Mouse (Mus musculus) C2C12 (cell line): ENCODE data around the gene Irgc1. TPM values are rescaled to one million over a fixed set of nuclear protein-coding genes. Genes with fewer than 3 reads are reported as not detected.

Source experiments
- H3K27me3 ChIP-seq: one replicate; pipeline ENCODE4 v1.6.1; 2011; ENCODE audit not compliant: control insufficient read depth, insufficient read depth, insufficient read length
- H3K36me3 ChIP-seq: one replicate; pipeline ENCODE4 v1.6.1; 2011; ENCODE audit not compliant: control insufficient read depth, insufficient read depth
- H3K4me3 ChIP-seq: one replicate; pipeline ENCODE4 v1.5.1; 2011; ENCODE audit warnings: mild to moderate bottlenecking, control low read depth; ENCODE audit not compliant: poor library complexity, insufficient read depth, severe bottlenecking
- H3K79me2 ChIP-seq: one replicate; pipeline ENCODE4 v1.6.1; 2011; ENCODE audit not compliant: control insufficient read depth, insufficient read depth
- H3K79me3 ChIP-seq: one replicate; pipeline ENCODE4 v1.6.1; 2011; ENCODE audit warnings: low read depth, control low read depth
- H3ac ChIP-seq: one replicate; pipeline ENCODE3; 2011; ENCODE audit warnings: low read depth; ENCODE audit not compliant: control insufficient read depth, insufficient read length
- CEBPB ChIP-seq: IDR thresholded peaks from one replicate; pipeline ENCODE4 v1.6.1; 2011; ENCODE audit warnings: low read depth, mild to moderate bottlenecking, control low read depth, moderate library complexity
- CTCF ChIP-seq: IDR thresholded peaks from one replicate; pipeline ENCODE4 v1.5.1; 2011; ENCODE audit not compliant: control insufficient read depth, insufficient read depth, insufficient read length
- FOSL1 ChIP-seq: IDR thresholded peaks from one replicate; pipeline ENCODE4 v1.8.0; 2011; ENCODE audit warnings: mild to moderate bottlenecking, low read length; ENCODE audit not compliant: poor library complexity, insufficient read depth, severe bottlenecking
- MAX ChIP-seq: IDR thresholded peaks from one replicate; pipeline ENCODE4 v1.6.1; 2011; ENCODE audit warnings: mild to moderate bottlenecking, control low read depth
- MYOD1 ChIP-seq: IDR thresholded peaks from one replicate; pipeline ENCODE4 v1.6.1; 2011; ENCODE audit warnings: low read depth; ENCODE audit not compliant: control insufficient read depth, insufficient read length
- MYOG ChIP-seq: IDR thresholded peaks from one replicate; pipeline ENCODE4 v1.6.1; 2011; ENCODE audit not compliant: control insufficient read depth, insufficient read length; ENCODE audit errors: extremely low read depth
- USF1 ChIP-seq: IDR thresholded peaks from one replicate; pipeline ENCODE4 v1.6.1; 2011; ENCODE audit warnings: low read depth, mild to moderate bottlenecking, control low read depth, moderate library complexity
- polyA plus RNA-seq: library from polyadenylated mRNA; unstranded; fragments of >200 nt; fragmentation: generic; extraction: Trizol; gene quantifications from one replicate; pipeline ENCODE4 v1.2.1, GENCODE M21; 2012; ENCODE audit warnings: missing spikeins

Gene Irgc1
- polyA plus RNA-seq, 1 experiment: 0.33 TPM

GRCm38 (mm10) chr7:24480121-24480941 lies 28.2 kb upstream of the Irgc1 start:
- TF ChIP-seq MYOD1 (peak; percentile 88), USF1 (peak; percentile 91), FOSL1 (no peak), MYOG (no peak), CEBPB (no peak)
- no peaks in the 10 kb centered on the region for H3K27me3 ChIP-seq
- H3K36me3 ChIP-seq: peaks cover 13% of the 10 kb centered on the region
- H3ac ChIP-seq: peak overlapping the region; percentile 36
- no peaks in the 10 kb centered on the region for H3K79me2 ChIP-seq
- no peaks in the 10 kb centered on the region for H3K79me3 ChIP-seq
- peak overlapping the region; percentile 46 for H3K4me3 ChIP-seq

GRCm38 (mm10) chr7:24479685-24480084 lies 27.6 kb upstream of the Irgc1 start:
- Histone ChIP-seq H3K79me2 (no peaks in the 10 kb centered on the region), H3ac (no peak overlapping the region), H3K36me3 (peaks cover 19% of the 10 kb centered on the region), H3K4me3 (no peak overlapping the region), H3K27me3 (no peaks in the 10 kb centered on the region), H3K79me3 (no peaks in the 10 kb centered on the region)
- TF ChIP-seq CTCF (no peak), CEBPB (no peak), MYOD1 (no peak), USF1 (no peak), MYOG (no peak), MAX (no peak)

- Histone ChIP-seq H3K79me2 (no peaks in the 10 kb centered on the region), H3K4me3 (no peak overlapping the region), H3K36me3 (peaks cover 27% of the 10 kb centered on the region), H3K79me3 (no peaks in the 10 kb centered on the region), H3ac (no peak overlapping the region), H3K27me3 (no peaks in the 10 kb centered on the region)
- no peak for TF ChIP-seq USF1
Measured at GRCm38 (mm10) chr7:24478911-24479310, 26.8 kb upstream of the Irgc1 start.

- no peaks in the 10 kb centered on the region for H3K27me3 ChIP-seq
- no peak for TF ChIP-seq FOSL1
- TF ChIP-seq MYOG: no peak
- no peak for TF ChIP-seq MAX
- no peak for TF ChIP-seq MYOD1
- TF ChIP-seq USF1: no peak
- no peak for TF ChIP-seq CTCF
- TF ChIP-seq CEBPB: no peak
- H3K79me3 ChIP-seq: peaks cover 2% of the 10 kb centered on the region
Measured at GRCm38 (mm10) chr7:24476856-24477255, 24.8 kb upstream of the Irgc1 start.

GRCm38 (mm10) chr7:24476338-24476737 lies 24.2 kb upstream of the Irgc1 start:
- H3K27me3 ChIP-seq: no peaks in the 10 kb centered on the region
- peaks cover 2% of the 10 kb centered on the region for H3K79me3 ChIP-seq
- TF ChIP-seq MYOD1: no peak
- TF ChIP-seq CEBPB: no peak
- TF ChIP-seq CTCF: no peak
- TF ChIP-seq USF1: no peak
- H3K4me3 ChIP-seq: no peak overlapping the region
- H3K79me2 ChIP-seq: peaks cover 9% of the 10 kb centered on the region
- H3ac ChIP-seq: no peak overlapping the region
- peaks cover 52% of the 10 kb centered on the region for H3K36me3 ChIP-seq

More at GRCm38 (mm10) chr7:24476856-24477255, 24.8 kb upstream of the Irgc1 start:
- Histone ChIP-seq H3ac (no peak overlapping the region), H3K79me2 (peaks cover 9% of the 10 kb centered on the region), H3K4me3 (no peak overlapping the region), H3K36me3 (peaks cover 46% of the 10 kb centered on the region)

GRCm38 (mm10) chr7:24474811-24475506 lies 22.9 kb upstream of the Irgc1 start:
- H3K4me3 ChIP-seq: no peak overlapping the region
- H3ac ChIP-seq: no peak overlapping the region
- H3K27me3 ChIP-seq: no peaks in the 10 kb centered on the region
- peaks cover 9% of the 10 kb centered on the region for H3K79me2 ChIP-seq
- peaks cover 4% of the 10 kb centered on the region for H3K79me3 ChIP-seq
- TF ChIP-seq MYOG (no peak), CTCF (no peak), MAX (no peak), MYOD1 (no peak), FOSL1 (no peak), CEBPB (no peak), USF1 (no peak)
- H3K36me3 ChIP-seq: peaks cover 54% of the 10 kb centered on the region
